Mouse (Mus musculus): ENCODE measurements around the gene Dip2c.

GRCm38 (mm10) chr13:9636505-9636904 is 360.2 kb downstream of the Dip2c start:
- no peak for TF ChIP-seq CTCF (IDR thresholded peaks at IDR 0.05; ENCODE audit: low read depth, low read length)
- no peak for TF ChIP-seq GATA1 (IDR thresholded peaks at IDR 0.05; ENCODE audit: borderline replicate concordance, low read length)
